ENCODE assay signal across 8 mouse cellular contexts in genomic region chr3:95054481-95055260, GRCm38 (mm10). TPM values are rescaled to one million over a fixed set of nuclear protein-coding genes. Genes with fewer than 3 reads are reported as not detected.
DNase-seq lines count a peak whose midpoint lies in the region; ATAC-seq and TF ChIP-seq lines count a peak whose summit lies in the region.

No protein-coding gene starts in this region.

- peaks cover 4% of the 10 kb centered on the region for H3K36me3 ChIP-seq in midbrain, embryonic 11.5 days (ENCODE audit: control insufficient read depth, insufficient read depth, low read length)
- peaks cover 10% of the 10 kb centered on the region for H3K36me3 ChIP-seq in midbrain, embryonic 16.5 days (ENCODE audit: control insufficient read depth, insufficient read depth, low read length)
- H3K36me3 ChIP-seq in kidney, embryonic 16.5 days (ENCODE audit: insufficient read depth, low read length): peaks cover 13% of the 10 kb centered on the region
- H3K36me3 ChIP-seq in myocyte (ENCODE audit: control insufficient read depth, insufficient read depth): peaks cover 4% of the 10 kb centered on the region

- no peak overlapping the region for H3K4me3 ChIP-seq in midbrain, embryonic 11.5 days (ENCODE audit: low read depth, low read length)
- H3K4me3 ChIP-seq in midbrain, embryonic 16.5 days (ENCODE audit: low read depth, low read length): no peak overlapping the region
- no peak overlapping the region for H3K4me3 ChIP-seq in kidney, embryonic 16.5 days (ENCODE audit: low read length)
- no peak overlapping the region for H3K4me3 ChIP-seq in myocyte

- TF ChIP-seq POLR2A in myocyte (IDR thresholded peaks at IDR 0.05; ENCODE audit: insufficient read length, low read depth): no peak

- WGBS in midbrain, embryonic 11.5 days: 59% methylated on average over 10 of the region's 10 CpGs
- WGBS in midbrain, embryonic 16.5 days: 51% methylated on average over 10 of the region's 10 CpGs
- WGBS in kidney, embryonic 16.5 days: 58% methylated on average over 10 of the region's 10 CpGs

- H3K9ac ChIP-seq in midbrain, embryonic 11.5 days (ENCODE audit: low read length): no peak overlapping the region
- no peak overlapping the region for H3K9ac ChIP-seq in midbrain, embryonic 16.5 days (ENCODE audit: low read depth, low read length)
- no peak overlapping the region for H3K9ac ChIP-seq in kidney, embryonic 16.5 days (replicated peaks; ENCODE audit: low read length)

- H3K27ac ChIP-seq in midbrain, embryonic 11.5 days (ENCODE audit: low read depth, low read length): no peak overlapping the region
- H3K27ac ChIP-seq in midbrain, embryonic 16.5 days (ENCODE audit: low read length): no peak overlapping the region
- H3K27ac ChIP-seq in kidney, embryonic 16.5 days (ENCODE audit: low read length): peak overlapping the region; percentile 15

- H3K27me3 ChIP-seq in midbrain, embryonic 11.5 days (ENCODE audit: control insufficient read depth, insufficient read depth, low read length): no peaks in the 10 kb centered on the region
- H3K27me3 ChIP-seq in midbrain, embryonic 16.5 days (ENCODE audit: control insufficient read depth, insufficient read depth, low read depth, low read length): no peaks in the 10 kb centered on the region
- H3K27me3 ChIP-seq in kidney, embryonic 16.5 days (ENCODE audit: insufficient read depth, low read length): no peaks in the 10 kb centered on the region
- no peaks in the 10 kb centered on the region for H3K27me3 ChIP-seq in myocyte (ENCODE audit: control insufficient read depth, insufficient read depth, insufficient read length)

- no peak overlapping the region for H3ac ChIP-seq in myocyte (ENCODE audit: control insufficient read depth, insufficient read length)

- DNase-seq in cerebellum, adult 18-20 months: peak; percentile 40 to 44
- DNase-seq in cerebellum, postnatal 4 days (ENCODE audit: low spot score in 2 of 2): no peak
- DNase-seq in midbrain, embryonic 11.5 days (ENCODE audit: low spot score, missing footprints): peak; percentile 73
- DNase-seq in cerebellum, adult 8-10 months: peak; percentile 34

- no peaks in the 10 kb centered on the region for H3K9me3 ChIP-seq in midbrain, embryonic 11.5 days (ENCODE audit: control insufficient read depth, low read length)
- no peaks in the 10 kb centered on the region for H3K9me3 ChIP-seq in midbrain, embryonic 16.5 days (replicated peaks; ENCODE audit: control insufficient read depth, low read length, poor library complexity, severe bottlenecking)
- H3K9me3 ChIP-seq in kidney, embryonic 16.5 days (ENCODE audit: low read length): no peaks in the 10 kb centered on the region

- no peak for ATAC-seq in midbrain, embryonic 11.5 days (ENCODE audit: low FRiP score)
- no peak for ATAC-seq in midbrain, embryonic 16.5 days
- ATAC-seq in kidney, embryonic 16.5 days (ENCODE audit: low FRiP score, low TSS enrichment): no peak
- ATAC-seq in monocyte, adult 5-6 weeks (replicated peaks; ENCODE audit: insufficient number of reproducible peaks, low FRiP score, low TSS enrichment, poor library complexity, severe bottlenecking): no peak

- H3K79me2 ChIP-seq in myocyte (ENCODE audit: control insufficient read depth, insufficient read depth): no peaks in the 10 kb centered on the region

- H3K4me1 ChIP-seq in midbrain, embryonic 11.5 days (ENCODE audit: control insufficient read depth, insufficient read depth, low read length): no peaks in the 10 kb centered on the region
- no peaks in the 10 kb centered on the region for H3K4me1 ChIP-seq in midbrain, embryonic 16.5 days (ENCODE audit: control insufficient read depth, insufficient read depth, low read length)
- H3K4me1 ChIP-seq in kidney, embryonic 16.5 days (ENCODE audit: insufficient read depth, low read length): peaks cover 6% of the 10 kb centered on the region; the same call in 1 of the 2 replicates

- no peak overlapping the region for H3K4me2 ChIP-seq in midbrain, embryonic 11.5 days
- no peak overlapping the region for H3K4me2 ChIP-seq in midbrain, embryonic 16.5 days (ENCODE audit: low read length)
- H3K4me2 ChIP-seq in kidney, embryonic 16.5 days (replicated peaks; ENCODE audit: low read depth, low read length): no peak overlapping the region
- H3K4me2 ChIP-seq in myocyte (ENCODE audit: low read depth): peak overlapping the region; percentile 58

TF ChIP-seq in myocyte, 11 proteins besides CTCF, POLR2A, EP300 and RAD21:
- TF ChIP-seq POLR2AphosphoS2 (IDR thresholded peaks at IDR 0.05; ENCODE audit: insufficient read length, low read depth) (peak; percentile 30), REST (IDR thresholded peaks at IDR 0.05; ENCODE audit: insufficient read depth, insufficient read length) (no peak)

RNA-seq across cellular contexts. Expression of gene Psmd4, which starts 12.3 kb away (rescaled TPM):
- 300 and 316 TPM in 2 replicates for polyA plus RNA-seq in midbrain, embryonic 11.5 days (2014; fragmentation: Nextera tagmentation; extraction: Ambion mirVana)
- polyA plus RNA-seq in midbrain, embryonic 16.5 days (2015; fragmentation: Nextera tagmentation; extraction: Ambion mirVana): 253 and 254 TPM in 2 replicates
- 279 and 281 TPM in 2 replicates for polyA plus RNA-seq in kidney, embryonic 16.5 days (2015; fragmentation: Nextera tagmentation; extraction: Ambion mirVana)
- polyA plus RNA-seq in myocyte (2012; fragmentation: generic; extraction: Trizol): 338 TPM
- 201 to 282 TPM (median 263 TPM) in 3 replicates for total RNA-seq in monocyte, adult 5-6 weeks (2017)

RNA-seq across cellular contexts. Expression of gene Zfp687, which starts 39.4 kb away (rescaled TPM):
- polyA plus RNA-seq in midbrain, embryonic 11.5 days (2014; fragmentation: Nextera tagmentation; extraction: Ambion mirVana): 24.1 and 29.7 TPM in 2 replicates
- 17.6 and 18.7 TPM in 2 replicates for polyA plus RNA-seq in midbrain, embryonic 16.5 days (2015; fragmentation: Nextera tagmentation; extraction: Ambion mirVana)
- 28.8 and 32.9 TPM in 2 replicates for polyA plus RNA-seq in kidney, embryonic 16.5 days (2015; fragmentation: Nextera tagmentation; extraction: Ambion mirVana)
- polyA plus RNA-seq in myocyte (2012; fragmentation: generic; extraction: Trizol): 11.5 TPM
- total RNA-seq in monocyte, adult 5-6 weeks (2017): 17.3 to 33.2 TPM (median 29.2 TPM) in 3 replicates

RNA-seq across cellular contexts. Expression of gene Pip5k1a, which starts 52.1 kb away (rescaled TPM):
- polyA plus RNA-seq in midbrain, embryonic 11.5 days (2014; fragmentation: Nextera tagmentation; extraction: Ambion mirVana): 13.2 and 15.1 TPM in 2 replicates
- polyA plus RNA-seq in midbrain, embryonic 16.5 days (2015; fragmentation: Nextera tagmentation; extraction: Ambion mirVana): 15.0 and 17.0 TPM in 2 replicates
- 24.0 and 24.7 TPM in 2 replicates for polyA plus RNA-seq in kidney, embryonic 16.5 days (2015; fragmentation: Nextera tagmentation; extraction: Ambion mirVana)
- polyA plus RNA-seq in myocyte (2012; fragmentation: generic; extraction: Trizol): 27.3 TPM
- total RNA-seq in monocyte, adult 5-6 weeks (2017): 12.2 to 29.3 TPM (median 16.7 TPM) in 3 replicates

RNA-seq across cellular contexts. Expression of gene Vps72, which starts 56.2 kb away (rescaled TPM):
- 221 and 238 TPM in 2 replicates for polyA plus RNA-seq in midbrain, embryonic 11.5 days (2014; fragmentation: Nextera tagmentation; extraction: Ambion mirVana)
- 170 and 184 TPM in 2 replicates for polyA plus RNA-seq in midbrain, embryonic 16.5 days (2015; fragmentation: Nextera tagmentation; extraction: Ambion mirVana)
- 184 and 185 TPM in 2 replicates for polyA plus RNA-seq in kidney, embryonic 16.5 days (2015; fragmentation: Nextera tagmentation; extraction: Ambion mirVana)
- polyA plus RNA-seq in myocyte (2012; fragmentation: generic; extraction: Trizol): 85.6 TPM
- total RNA-seq in monocyte, adult 5-6 weeks (2017): 43.2 to 86.5 TPM (median 55.3 TPM) in 3 replicates

Comparison
In these comparisons a context has a peak if more than half of its experiments do, and no peak if none do; other contexts are left out.
1. DNase-seq: peak in cerebellum, adult 18-20 months (2 of 2), midbrain, embryonic 11.5 days (single experiment) and cerebellum, adult 8-10 months (single experiment); none in cerebellum, postnatal 4 days (0 of 2).